Mouse (Mus musculus): ENCODE data around the gene Nrgn. TPM values are rescaled to one million over a fixed set of nuclear protein-coding genes. Genes with fewer than 3 reads are reported as not detected.

Nrgn gene
- polyA plus RNA-seq, 1 experiment: 2,488 TPM

GRCm38 (mm10) chr9:37530888-37531705 lies 21.6 kb downstream of the Nrgn start:
- peak overlapping the region; percentile 20 for H3K4me3 ChIP-seq (ENCODE audit: insufficient read depth, low read length)
- TF ChIP-seq CTCF (IDR thresholded peaks at IDR 0.05; ENCODE audit: extremely low read depth, insufficient read depth, low read length) (no peak), POLR2A (IDR thresholded peaks at IDR 0.05; ENCODE audit: extremely low read depth, insufficient read depth, low read length) (no peak)
- peak overlapping the region; percentile 68 for H3K27ac ChIP-seq (ENCODE audit: insufficient read depth, low read length)
- peaks cover 2% of the 10 kb centered on the region; the same call in 1 of the 2 replicates for H3K4me1 ChIP-seq (ENCODE audit: control insufficient read depth, insufficient read depth, low read length)

GRCm38 (mm10) chr9:37530031-37530887 lies 22.4 kb downstream of the Nrgn start:
- TF ChIP-seq POLR2A (IDR thresholded peaks at IDR 0.05; ENCODE audit: extremely low read depth, insufficient read depth, low read length) (0 out of 2 replicates have a peak, but pooled peaks have one; percentile 13), CTCF (IDR thresholded peaks at IDR 0.05; ENCODE audit: extremely low read depth, insufficient read depth, low read length) (0 out of 2 replicates have a peak, but pooled peaks have one; percentile 3)
- Histone ChIP-seq H3K4me3 (ENCODE audit: insufficient read depth, low read length) (peak overlapping the region; percentile 20), H3K27ac (ENCODE audit: insufficient read depth, low read length) (peak overlapping the region; percentile 68), H3K4me1 (ENCODE audit: control insufficient read depth, insufficient read depth, low read length) (peaks cover 2% of the 10 kb centered on the region; the same call in 1 of the 2 replicates)

DNA sequence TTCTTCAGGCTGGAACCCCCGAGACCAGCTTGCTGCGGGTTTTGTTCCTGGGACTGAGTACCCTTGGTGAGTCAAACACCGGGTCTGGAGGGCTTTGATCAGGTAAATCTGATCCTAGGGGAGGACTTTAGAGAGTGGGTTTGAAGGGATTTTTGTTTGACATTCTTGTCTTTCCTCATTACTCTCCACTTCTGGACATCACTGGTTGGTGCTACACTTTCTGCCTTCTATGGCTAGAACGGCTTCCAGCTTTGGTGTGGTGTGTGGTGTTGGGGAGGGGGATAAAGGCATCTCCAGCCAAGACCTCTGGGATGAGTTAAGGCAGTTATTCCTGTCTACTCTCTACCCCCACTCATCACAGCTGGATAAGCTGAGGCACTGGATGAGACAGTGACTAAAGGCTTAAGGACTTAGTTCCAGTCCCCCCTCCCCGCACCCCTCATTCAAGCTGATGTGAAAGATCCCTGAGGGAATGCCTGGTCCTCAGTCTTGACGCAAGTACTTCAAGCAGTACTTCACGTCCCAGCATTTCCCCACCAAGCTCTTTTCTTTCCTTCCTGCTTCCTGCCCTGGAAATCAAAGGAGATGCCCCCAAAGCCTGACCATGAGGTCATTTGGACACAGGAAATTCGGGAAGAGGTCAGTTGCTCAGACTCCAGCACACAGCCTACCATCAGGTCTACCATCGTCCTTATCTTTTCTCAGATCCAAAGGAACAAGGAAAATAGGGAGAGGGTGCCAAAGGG lies 24.3 kb downstream of the Nrgn start:
- peak overlapping the region; percentile 13 for H3K27ac ChIP-seq (ENCODE audit: insufficient read depth, low read length)
- H3K4me1 ChIP-seq (ENCODE audit: control insufficient read depth, insufficient read depth, low read length): peaks cover 2% of the 10 kb centered on the region; the same call in 1 of the 2 replicates
- TF ChIP-seq POLR2A (IDR thresholded peaks at IDR 0.05; ENCODE audit: extremely low read depth, insufficient read depth, low read length) (no peak), CTCF (IDR thresholded peaks at IDR 0.05; ENCODE audit: extremely low read depth, insufficient read depth, low read length) (no peak)
- H3K4me3 ChIP-seq (ENCODE audit: insufficient read depth, low read length): peak overlapping the region; percentile 30

DNA sequence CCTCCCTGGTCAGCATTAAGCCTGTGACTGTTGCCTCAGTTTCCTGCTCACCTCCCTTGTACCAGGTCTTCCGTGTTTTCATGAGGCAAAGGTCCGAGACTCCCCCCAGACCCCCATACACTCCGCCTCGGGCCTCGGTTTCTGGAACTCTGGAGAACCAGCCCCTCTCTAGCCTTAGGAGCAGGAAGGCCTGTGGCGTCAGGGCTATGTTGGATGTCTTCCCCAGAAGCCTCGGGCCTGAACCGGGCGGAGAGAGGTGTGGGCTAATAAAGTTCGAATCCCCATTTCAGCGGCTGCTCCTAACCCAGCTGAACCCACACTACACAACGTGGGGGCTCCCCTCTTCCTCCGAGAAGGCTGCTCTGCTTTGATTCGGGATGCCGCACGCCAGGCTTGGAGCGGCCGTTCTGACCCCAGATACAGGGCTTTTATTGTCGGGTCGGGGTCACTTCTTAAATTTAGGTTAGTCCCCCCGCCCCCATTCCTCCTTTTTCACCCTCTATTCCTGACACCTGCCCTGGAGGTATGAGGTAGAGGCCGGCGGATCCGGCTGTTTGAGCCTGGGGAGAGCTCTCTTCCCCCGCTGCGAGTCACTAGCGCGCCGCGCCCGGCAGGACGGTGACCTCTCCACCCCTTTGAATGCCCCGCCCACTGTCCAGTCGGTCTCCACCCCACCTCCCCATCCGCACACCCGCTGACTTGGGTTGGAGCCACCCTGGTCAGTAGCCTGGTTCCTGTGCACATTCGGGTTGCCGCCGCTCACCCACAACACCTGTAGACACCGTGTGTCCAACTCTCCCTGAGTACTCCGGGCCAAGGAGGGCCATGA lies 25.1 kb downstream of the Nrgn start, which contains the start of gene Esam:
Esam (plus strand) TSS at position 683 of the 829 bp plus-strand sequence.
- TF ChIP-seq CTCF (IDR thresholded peaks at IDR 0.05; ENCODE audit: extremely low read depth, insufficient read depth, low read length): no peak
- TF ChIP-seq POLR2A (IDR thresholded peaks at IDR 0.05; ENCODE audit: extremely low read depth, insufficient read depth, low read length): peak; percentile 26; the same call in 1 of the 2 replicates
- peaks cover 2% of the 10 kb centered on the region; the same call in 1 of the 2 replicates for H3K4me1 ChIP-seq (ENCODE audit: control insufficient read depth, insufficient read depth, low read length)
- peak within 1 kb of the TSS; percentile 13 for H3K27ac ChIP-seq (ENCODE audit: insufficient read depth, low read length)
- H3K4me3 ChIP-seq (ENCODE audit: insufficient read depth, low read length): peak within 1 kb of the TSS; percentile 30

DNA sequence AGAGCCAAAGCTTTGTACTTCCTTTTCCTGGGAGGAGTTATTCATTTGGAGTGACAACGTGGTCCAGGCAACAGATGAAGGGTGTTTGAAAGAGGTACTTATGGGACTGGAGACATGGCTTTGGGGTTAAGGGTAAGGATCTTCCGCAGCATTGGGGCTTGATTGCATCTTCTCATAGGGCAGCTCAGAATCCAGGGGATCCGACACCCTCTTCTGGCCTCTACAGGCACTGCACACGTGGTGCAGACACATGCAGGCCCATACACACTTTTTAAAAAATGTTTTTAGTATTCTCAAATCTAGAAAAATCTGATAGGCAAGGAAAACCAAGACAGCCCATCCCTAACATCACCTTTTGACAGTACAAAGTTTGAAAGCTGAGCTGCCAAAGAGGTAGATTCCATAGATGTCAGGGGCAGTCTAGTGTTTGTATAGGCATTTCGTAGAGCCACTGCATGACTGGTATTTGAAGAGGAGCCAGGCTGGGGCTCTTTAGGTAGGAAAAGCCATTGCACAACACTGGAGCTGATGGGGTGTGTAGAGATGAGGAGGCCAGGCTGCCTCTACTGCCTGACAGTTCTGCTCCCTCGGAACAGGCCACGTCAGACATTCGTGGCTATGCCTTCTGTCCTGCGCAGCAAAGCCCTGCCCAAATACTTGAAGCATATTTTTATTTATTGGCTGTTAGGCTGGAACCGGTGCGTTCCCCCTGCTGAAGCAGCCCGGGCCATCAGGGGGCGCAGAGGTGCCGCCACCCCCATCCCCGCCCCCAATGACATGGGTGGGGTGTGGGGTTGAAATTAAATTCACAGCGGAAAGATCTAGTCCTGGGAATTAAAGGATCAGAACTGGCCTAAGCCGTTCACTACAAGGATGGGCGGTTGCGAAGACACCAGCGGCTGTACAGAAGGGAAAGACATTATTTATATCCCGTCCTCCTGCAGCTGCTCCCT lies 26.0 kb downstream of the Nrgn start:
- Histone ChIP-seq H3K4me3 (ENCODE audit: insufficient read depth, low read length) (peak overlapping the region; percentile 12; the same call in 1 of the 2 replicates), H3K27ac (ENCODE audit: insufficient read depth, low read length) (no peak overlapping the region), H3K4me1 (ENCODE audit: control insufficient read depth, insufficient read depth, low read length) (peaks cover 2% of the 10 kb centered on the region; the same call in 1 of the 2 replicates)
- TF ChIP-seq CTCF (IDR thresholded peaks at IDR 0.05; ENCODE audit: extremely low read depth, insufficient read depth, low read length) (0 out of 2 replicates have a peak, but pooled peaks have one; percentile 1), POLR2A (IDR thresholded peaks at IDR 0.05; ENCODE audit: extremely low read depth, insufficient read depth, low read length) (no peak)

DNA sequence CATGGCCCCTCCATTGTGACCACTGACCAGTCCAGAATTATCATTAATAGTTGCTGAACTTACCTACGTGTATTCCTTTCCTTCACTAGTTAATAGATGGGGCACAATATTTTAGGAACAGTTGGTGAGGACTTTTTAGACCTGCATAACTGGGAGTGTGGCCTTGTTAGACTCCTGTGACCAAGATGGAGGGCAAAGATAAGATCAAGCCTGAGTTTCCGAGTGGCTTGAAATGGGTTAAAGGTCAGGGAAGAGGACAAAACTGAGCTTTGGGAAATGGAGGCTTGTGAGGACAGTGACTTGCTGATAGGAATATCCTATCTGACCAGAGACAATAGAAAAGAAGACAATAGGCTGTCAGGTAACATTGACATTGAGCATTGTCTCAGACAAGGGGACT lies 27.2 kb downstream of the Nrgn start:
- TF ChIP-seq CTCF (IDR thresholded peaks at IDR 0.05; ENCODE audit: extremely low read depth, insufficient read depth, low read length): no peak
- no peak for TF ChIP-seq POLR2A (IDR thresholded peaks at IDR 0.05; ENCODE audit: extremely low read depth, insufficient read depth, low read length)
- Histone ChIP-seq H3K27ac (ENCODE audit: insufficient read depth, low read length) (no peak overlapping the region), H3K4me1 (ENCODE audit: control insufficient read depth, insufficient read depth, low read length) (no peaks in the 10 kb centered on the region), H3K4me3 (ENCODE audit: insufficient read depth, low read length) (no peak overlapping the region)

- Histone ChIP-seq H3K27ac (ENCODE audit: insufficient read depth, low read length) (no peak overlapping the region), H3K4me1 (ENCODE audit: control insufficient read depth, insufficient read depth, low read length) (peaks cover 7% of the 10 kb centered on the region), H3K4me3 (ENCODE audit: insufficient read depth, low read length) (no peak overlapping the region)
- TF ChIP-seq POLR2A (IDR thresholded peaks at IDR 0.05; ENCODE audit: extremely low read depth, insufficient read depth, low read length): no peak
- no peak for TF ChIP-seq CTCF (IDR thresholded peaks at IDR 0.05; ENCODE audit: extremely low read depth, insufficient read depth, low read length)
Measured at GRCm38 (mm10) chr9:37519995-37520394, 32.7 kb downstream of the Nrgn start.
